Mouse (Mus musculus): ENCODE data around the gene Moxd2. TPM values are rescaled to one million over a fixed set of nuclear protein-coding genes. Genes with fewer than 3 reads are reported as not detected.

The Moxd2 gene
- not detected in 2 replicates for polyA plus RNA-seq (2014; fragmentation: Nextera tagmentation; extraction: Ambion mirVana)

DNA sequence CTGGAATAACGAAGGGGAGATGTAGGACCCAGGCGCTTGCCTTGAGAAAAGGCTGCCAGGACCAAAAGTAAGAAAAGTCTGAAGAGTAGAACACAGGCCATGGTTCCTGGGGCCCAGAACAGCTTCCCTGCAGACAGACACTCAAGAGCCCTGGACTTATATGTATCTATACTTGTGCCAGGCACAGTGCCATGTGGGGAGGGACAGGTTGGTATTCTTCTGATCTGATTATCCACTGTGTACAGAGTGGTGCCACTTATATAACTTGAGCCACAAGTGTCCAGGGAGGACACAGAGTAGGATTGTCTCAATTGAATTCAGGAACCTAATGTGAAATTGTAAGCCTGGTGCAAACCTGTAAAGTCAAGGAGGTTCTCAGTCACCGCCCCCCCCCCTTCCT, at the start of gene Moxd2:
Gene Moxd2 (minus strand): TSS at position 101 of the 400 bp plus-strand sequence.
- H3K36me3 ChIP-seq (ENCODE audit: insufficient read depth) = no peaks in the 10 kb centered on the region
- DNase-seq (no peak), ATAC-seq (ENCODE audit: insufficient read depth) (no peak)
- WGBS = 87% methylated on average over 3 of the region's 3 CpGs
- H3K4me1 ChIP-seq (ENCODE audit: insufficient read depth) = no peaks in the 10 kb centered on the region
- no peak within 1 kb of the TSS for H3K4me2 ChIP-seq
- TF ChIP-seq CTCF (IDR thresholded peaks at IDR 0.05; ENCODE audit: low read depth) = no peak
- H3K4me3 ChIP-seq (ENCODE audit: low read depth, low read length) = no peak within 1 kb of the TSS
- H3K27me3 ChIP-seq (ENCODE audit: insufficient read depth, low read length) = no peaks in the 10 kb centered on the region
- no peak within 1 kb of the TSS for H3K9ac ChIP-seq
- no peak within 1 kb of the TSS for H3K27ac ChIP-seq (ENCODE audit: low read depth)
- H3K9me3 ChIP-seq (ENCODE audit: low read depth, low read length) = no peaks in the 10 kb centered on the region

DNA sequence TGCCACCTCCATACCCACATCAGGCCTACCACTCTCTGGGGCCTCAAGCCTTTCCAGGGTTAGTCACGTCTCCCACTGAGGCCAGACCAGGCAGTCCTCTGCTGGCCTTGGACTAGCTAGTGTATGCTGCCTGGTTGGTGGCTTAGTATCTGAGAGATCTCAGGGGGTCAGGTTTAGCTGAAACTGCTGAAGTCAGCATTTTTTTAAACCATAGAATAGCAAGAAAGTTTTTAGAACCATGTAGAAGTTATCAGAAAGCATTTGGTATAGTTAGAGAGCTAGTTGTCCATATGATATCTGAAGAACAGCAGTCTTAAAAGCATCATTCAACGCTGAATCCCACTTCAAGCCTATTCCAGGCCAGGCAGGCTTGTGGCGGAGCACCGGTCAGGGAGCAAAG, 32.7 kb upstream of the Moxd2 start:
- Histone ChIP-seq H3K4me3 (ENCODE audit: low read depth, low read length) (no peak overlapping the region), H3K9ac (no peak overlapping the region), H3K27me3 (ENCODE audit: insufficient read depth, low read length) (no peaks in the 10 kb centered on the region), H3K36me3 (ENCODE audit: insufficient read depth) (no peaks in the 10 kb centered on the region), H3K27ac (ENCODE audit: low read depth) (no peak overlapping the region), H3K4me2 (no peak overlapping the region), H3K9me3 (ENCODE audit: low read depth, low read length) (no peaks in the 10 kb centered on the region), H3K4me1 (ENCODE audit: insufficient read depth) (no peaks in the 10 kb centered on the region)
- no peak for TF ChIP-seq CTCF (IDR thresholded peaks at IDR 0.05; ENCODE audit: low read depth)
- no peak for DNase-seq
- ATAC-seq (ENCODE audit: insufficient read depth) = no peak
- WGBS = 79% methylated on average over 4 of the region's 4 CpGs

DNA sequence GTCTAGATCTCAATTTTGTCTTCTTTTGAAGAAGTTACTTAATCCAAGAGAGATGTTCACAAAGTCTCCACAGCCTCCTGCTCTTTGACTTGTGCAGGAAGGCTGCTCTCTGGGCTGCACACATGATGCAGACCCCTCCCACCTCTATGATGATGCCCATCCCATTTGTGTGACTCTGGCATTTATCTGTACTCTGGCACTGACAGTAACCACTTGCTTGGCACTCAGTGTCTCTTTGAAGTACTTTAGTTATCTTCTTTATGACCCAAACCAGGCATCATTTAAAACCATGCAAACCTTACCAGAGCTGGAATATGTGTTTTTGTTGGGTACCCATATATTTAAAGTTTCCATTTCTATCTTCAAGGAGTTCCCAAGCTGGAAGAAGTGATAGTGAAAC, 13.0 kb upstream of the Moxd2 start, which contains the start of gene Prss58:
Gene Prss58 (minus strand): TSS at position 101 of the 400 bp plus-strand sequence.
- no peak within 1 kb of the TSS for H3K9ac ChIP-seq
- no peak within 1 kb of the TSS for H3K4me2 ChIP-seq
- H3K9me3 ChIP-seq (ENCODE audit: low read depth, low read length) = no peaks in the 10 kb centered on the region
- TF ChIP-seq CTCF (IDR thresholded peaks at IDR 0.05; ENCODE audit: low read depth) = no peak
- DNase-seq (no peak), ATAC-seq (ENCODE audit: insufficient read depth) (no peak)
- H3K36me3 ChIP-seq (ENCODE audit: insufficient read depth) = no peaks in the 10 kb centered on the region
- no peaks in the 10 kb centered on the region for H3K27me3 ChIP-seq (ENCODE audit: insufficient read depth, low read length)
- no peak within 1 kb of the TSS for H3K27ac ChIP-seq (ENCODE audit: low read depth)
- H3K4me1 ChIP-seq (ENCODE audit: insufficient read depth) = no peaks in the 10 kb centered on the region
- H3K4me3 ChIP-seq (ENCODE audit: low read depth, low read length) = no peak within 1 kb of the TSS

DNA sequence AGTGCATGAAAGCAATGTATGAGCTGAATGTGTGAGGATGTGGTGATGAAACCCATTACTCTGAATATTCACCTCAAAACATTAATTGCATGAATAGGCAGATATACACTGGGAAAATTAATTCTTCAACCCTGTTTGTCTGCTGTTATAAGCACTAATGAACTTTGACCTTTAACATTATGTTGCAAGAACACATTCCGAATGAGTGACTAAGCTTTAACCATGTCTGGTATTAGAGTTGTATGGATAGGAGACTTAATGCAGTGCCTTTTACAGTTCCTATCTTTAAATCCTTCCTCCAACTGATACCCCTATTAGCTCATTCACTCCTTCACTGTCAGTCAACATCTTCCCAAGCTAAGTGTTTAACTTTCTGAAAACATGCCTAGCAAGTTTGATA, 7.4 kb upstream of the Moxd2 start:
- H3K9ac ChIP-seq = no peak overlapping the region
- H3K36me3 ChIP-seq (ENCODE audit: insufficient read depth) = no peaks in the 10 kb centered on the region
- H3K4me1 ChIP-seq (ENCODE audit: insufficient read depth) = no peaks in the 10 kb centered on the region
- no peaks in the 10 kb centered on the region for H3K27me3 ChIP-seq (ENCODE audit: insufficient read depth, low read length)
- ATAC-seq (ENCODE audit: insufficient read depth) (no peak), DNase-seq (no peak)
- no peak overlapping the region for H3K4me3 ChIP-seq (ENCODE audit: low read depth, low read length)
- no peak overlapping the region for H3K27ac ChIP-seq (ENCODE audit: low read depth)
- H3K4me2 ChIP-seq = no peak overlapping the region
- H3K9me3 ChIP-seq (ENCODE audit: low read depth, low read length) = no peaks in the 10 kb centered on the region
- 56% methylated on average over 1 of the region's 1 CpGs for WGBS
- TF ChIP-seq CTCF (IDR thresholded peaks at IDR 0.05; ENCODE audit: low read depth) = no peak

DNA sequence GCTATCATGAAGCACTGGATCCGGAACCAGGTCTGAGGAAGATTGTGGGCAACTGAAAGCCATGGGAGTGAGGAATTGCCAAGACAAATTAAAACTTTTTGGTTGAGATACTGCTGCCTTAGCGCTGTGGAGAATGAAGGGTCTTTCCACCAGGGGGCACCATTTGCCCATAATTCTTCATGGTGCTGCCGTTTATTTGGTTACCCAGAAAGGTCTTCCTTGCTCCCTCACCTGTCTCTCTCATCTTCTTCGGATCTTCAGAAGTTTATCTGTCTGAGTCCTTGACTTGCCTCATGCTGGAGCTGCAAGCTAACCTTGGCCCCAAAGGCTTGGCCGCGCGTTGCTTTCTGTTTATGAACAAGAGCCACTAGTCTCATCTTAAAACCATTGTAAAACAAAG, 6.3 kb upstream of the Moxd2 start:
- Histone ChIP-seq H3K4me2 (no peak overlapping the region), H3K27me3 (ENCODE audit: insufficient read depth, low read length) (no peaks in the 10 kb centered on the region), H3K36me3 (ENCODE audit: insufficient read depth) (no peaks in the 10 kb centered on the region), H3K9me3 (ENCODE audit: low read depth, low read length) (no peaks in the 10 kb centered on the region), H3K4me3 (ENCODE audit: low read depth, low read length) (no peak overlapping the region), H3K27ac (ENCODE audit: low read depth) (no peak overlapping the region), H3K4me1 (ENCODE audit: insufficient read depth) (no peaks in the 10 kb centered on the region), H3K9ac (no peak overlapping the region)
- ATAC-seq (ENCODE audit: insufficient read depth) (no peak), DNase-seq (peak; percentile 30)
- peak; percentile 46 for TF ChIP-seq CTCF (IDR thresholded peaks at IDR 0.05; ENCODE audit: low read depth)
- 38% methylated on average over 7 of the region's 7 CpGs for WGBS

DNA sequence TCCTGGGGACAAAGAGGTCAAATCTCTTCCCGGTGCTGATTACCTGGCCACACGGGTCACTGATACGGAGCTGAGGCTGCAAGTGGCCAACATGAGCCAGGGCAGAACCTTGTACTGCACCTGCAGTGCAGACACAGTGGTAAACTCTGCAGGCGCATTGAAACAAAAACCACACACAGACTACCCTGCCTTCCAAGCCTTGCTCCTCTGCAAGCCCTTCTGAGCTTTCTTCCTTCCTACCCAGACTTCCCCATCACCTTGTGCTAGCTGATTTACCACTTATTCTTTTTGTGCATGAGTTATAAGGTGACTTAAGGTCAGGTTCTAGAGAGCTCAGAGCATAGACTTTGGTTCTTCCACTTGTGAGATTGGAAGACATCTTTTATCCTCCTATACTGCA, 4.5 kb upstream of the Moxd2 start:
- Histone ChIP-seq H3K27me3 (ENCODE audit: insufficient read depth, low read length) (no peaks in the 10 kb centered on the region), H3K27ac (ENCODE audit: low read depth) (no peak overlapping the region), H3K9me3 (ENCODE audit: low read depth, low read length) (no peaks in the 10 kb centered on the region), H3K9ac (no peak overlapping the region), H3K4me3 (ENCODE audit: low read depth, low read length) (no peak overlapping the region), H3K4me1 (ENCODE audit: insufficient read depth) (no peaks in the 10 kb centered on the region), H3K4me2 (no peak overlapping the region), H3K36me3 (ENCODE audit: insufficient read depth) (no peaks in the 10 kb centered on the region)
- TF ChIP-seq CTCF (IDR thresholded peaks at IDR 0.05; ENCODE audit: low read depth) = no peak
- WGBS = 69% methylated on average over 4 of the region's 4 CpGs
- ATAC-seq (ENCODE audit: insufficient read depth) (no peak), DNase-seq (no peak)

DNA sequence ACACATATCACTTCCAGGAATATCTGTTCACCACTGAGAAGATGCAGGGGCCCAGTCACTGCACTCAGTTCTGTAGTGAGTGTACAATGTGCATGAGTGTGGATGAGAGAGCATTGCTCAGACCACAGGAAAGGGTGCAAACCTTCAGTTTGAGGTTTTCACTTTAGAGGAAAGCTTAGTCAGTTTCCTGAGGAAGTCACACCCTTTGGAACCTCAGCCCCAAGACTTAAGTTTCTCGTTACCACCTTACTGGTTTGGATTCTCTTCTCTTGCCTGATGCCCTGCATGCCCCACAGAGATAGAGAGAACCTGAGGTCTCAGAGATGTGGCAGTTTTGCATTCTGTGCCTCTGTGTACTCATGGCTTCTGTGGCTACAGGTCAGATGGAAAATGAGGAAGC, 3.7 kb upstream of the Moxd2 start:
- Histone ChIP-seq H3K9me3 (ENCODE audit: low read depth, low read length) (no peaks in the 10 kb centered on the region), H3K27me3 (ENCODE audit: insufficient read depth, low read length) (no peaks in the 10 kb centered on the region), H3K4me1 (ENCODE audit: insufficient read depth) (no peaks in the 10 kb centered on the region), H3K4me2 (no peak overlapping the region), H3K27ac (ENCODE audit: low read depth) (no peak overlapping the region), H3K36me3 (ENCODE audit: insufficient read depth) (no peaks in the 10 kb centered on the region), H3K9ac (no peak overlapping the region), H3K4me3 (ENCODE audit: low read depth, low read length) (no peak overlapping the region)
- WGBS = 42% methylated on average over 1 of the region's 1 CpGs
- TF ChIP-seq CTCF (IDR thresholded peaks at IDR 0.05; ENCODE audit: low read depth) = no peak
- DNase-seq (no peak), ATAC-seq (ENCODE audit: insufficient read depth) (no peak)

DNA sequence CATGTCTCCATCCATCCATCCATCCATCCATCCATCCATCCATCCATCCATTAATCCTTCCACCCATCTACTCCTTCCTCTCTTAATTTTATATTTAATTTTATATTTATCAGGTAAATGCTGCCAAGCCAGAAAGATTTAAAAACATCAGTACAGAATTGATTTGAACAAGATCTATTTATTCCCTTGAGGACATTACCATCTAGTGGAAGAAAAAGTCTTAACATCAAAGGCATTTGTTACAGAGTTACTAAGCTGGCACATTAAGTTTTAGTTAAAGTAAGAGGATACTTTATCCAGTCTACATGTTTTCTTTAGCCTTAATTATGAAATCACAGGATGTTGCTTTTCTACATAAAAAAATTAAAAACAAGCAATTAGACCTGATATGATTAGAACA, 42.0 kb downstream of the Moxd2 start:
- DNase-seq (peak; percentile 1), ATAC-seq (ENCODE audit: insufficient read depth) (no peak)
- Histone ChIP-seq H3K36me3 (ENCODE audit: insufficient read depth) (no peaks in the 10 kb centered on the region), H3K4me2 (no peak overlapping the region), H3K27me3 (ENCODE audit: insufficient read depth, low read length) (no peaks in the 10 kb centered on the region), H3K9me3 (ENCODE audit: low read depth, low read length) (no peaks in the 10 kb centered on the region), H3K27ac (ENCODE audit: low read depth) (no peak overlapping the region), H3K4me3 (ENCODE audit: low read depth, low read length) (no peak overlapping the region), H3K9ac (no peak overlapping the region), H3K4me1 (ENCODE audit: insufficient read depth) (no peaks in the 10 kb centered on the region)
- TF ChIP-seq CTCF (IDR thresholded peaks at IDR 0.05; ENCODE audit: low read depth) = no peak

Other genes with a start within 250 kb of the Moxd2 start
- not detected in 2 replicates for gene Prss58, start 12.9 kb upstream of the Moxd2 start, polyA plus RNA-seq (2014; fragmentation: Nextera tagmentation; extraction: Ambion mirVana)
- not detected in 2 replicates for gene 1700074P13Rik, start 53.1 kb upstream of the Moxd2 start, polyA plus RNA-seq (2014; fragmentation: Nextera tagmentation; extraction: Ambion mirVana)
- gene Gm4744, start 64.4 kb upstream of the Moxd2 start, polyA plus RNA-seq (2014; fragmentation: Nextera tagmentation; extraction: Ambion mirVana) = not detected in 2 replicates
- gene 1810009J06Rik, start 77.3 kb upstream of the Moxd2 start, polyA plus RNA-seq (2014; fragmentation: Nextera tagmentation; extraction: Ambion mirVana) = not detected in 2 replicates
- gene Gm2663, start 112.0 kb upstream of the Moxd2 start, polyA plus RNA-seq (2014; fragmentation: Nextera tagmentation; extraction: Ambion mirVana) = not detected in 2 replicates
- gene 2210010C04Rik, start 148.0 kb upstream of the Moxd2 start, polyA plus RNA-seq (2014; fragmentation: Nextera tagmentation; extraction: Ambion mirVana) = not detected in 2 replicates